Mouse (Mus musculus): ENCODE data around the gene Irf2.

- TF ChIP-seq POLR2A (IDR thresholded peaks at IDR 0.05; ENCODE audit: control insufficient read depth in 1 of 2, insufficient read depth in 1 of 2, low read depth in 1 of 2, low read length in 2 of 2, poor library complexity in 1 of 2) = no peak
- TF ChIP-seq EP300 (IDR thresholded peaks at IDR 0.05; ENCODE audit: low read depth in 1 of 2, low read length in 2 of 2) = no peak
- TF ChIP-seq CTCF (IDR thresholded peaks at IDR 0.05 in 2 of 3, conservative IDR thresholded peaks at IDR 0.05 in 1 of 3; ENCODE audit: control insufficient read depth in 1 of 3, insufficient read depth in 1 of 3, low read depth in 2 of 3, low read length in 3 of 3, poor library complexity in 1 of 3, severe bottlenecking in 1 of 3) = no peak
- no peak for TF ChIP-seq CHD2 (IDR thresholded peaks at IDR 0.05; ENCODE audit: low read length)
- no peak for TF ChIP-seq UBTF (IDR thresholded peaks at IDR 0.05; ENCODE audit: borderline replicate concordance, insufficient read depth, low read depth, low read length)
- no peak for TF ChIP-seq NRF1 (IDR thresholded peaks at IDR 0.05; ENCODE audit: insufficient read depth, low read depth, low read length, poor library complexity, severe bottlenecking)
- no peak for TF ChIP-seq GATA1 (IDR thresholded peaks at IDR 0.05; ENCODE audit: low read depth, low read length)
- TF ChIP-seq MEF2A (IDR thresholded peaks at IDR 0.05; ENCODE audit: extremely low read depth, insufficient replicate concordance, low read depth, low read length, poor library complexity, severe bottlenecking) = no peak
- no peak for TF ChIP-seq ZNF384 (IDR thresholded peaks at IDR 0.05; ENCODE audit: low read depth, low read length)
- no peak for TF ChIP-seq MAX (IDR thresholded peaks at IDR 0.05; ENCODE audit: low read length)
- TF ChIP-seq POLR2AphosphoS2 (IDR thresholded peaks at IDR 0.05; ENCODE audit: low read length) = no peak
These were observed 157.2 kb downstream of the Irf2 start for GRCm38 (mm10) chr8:46896704-46897103.
